Mouse (Mus musculus): ENCODE measurements around the gene Mrps33.

The Mrps33 gene

DNA sequence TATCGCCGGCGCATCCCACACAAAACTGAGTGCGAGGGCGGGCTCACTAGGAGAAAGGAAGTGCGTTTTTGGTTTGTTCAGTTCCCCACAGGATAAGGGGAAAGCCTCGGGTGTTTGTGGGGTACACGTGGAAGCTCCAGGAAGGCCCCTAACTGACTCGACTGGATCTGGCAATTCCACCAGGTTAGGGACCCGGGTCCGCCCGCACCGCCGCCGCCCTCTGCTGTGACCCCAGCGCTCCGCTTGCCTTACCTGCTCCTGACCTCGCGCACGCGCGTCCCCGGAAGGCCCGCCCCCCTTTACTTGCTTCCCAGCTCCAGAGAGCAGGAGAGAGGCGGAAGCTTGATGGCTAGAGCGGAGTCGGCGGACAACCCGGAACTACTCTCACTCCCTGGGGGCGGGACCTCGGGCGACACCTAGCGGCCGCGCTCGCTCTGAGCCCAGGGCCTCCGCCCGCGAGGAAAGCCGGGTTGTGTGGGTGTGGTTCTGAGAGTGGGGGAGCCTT lies at the start of gene Mrps33:
TSS of gene Mrps33 (minus strand) at position 377 of the 505 bp plus-strand sequence.
- peak; percentile 97 for DNase-seq

DNA sequence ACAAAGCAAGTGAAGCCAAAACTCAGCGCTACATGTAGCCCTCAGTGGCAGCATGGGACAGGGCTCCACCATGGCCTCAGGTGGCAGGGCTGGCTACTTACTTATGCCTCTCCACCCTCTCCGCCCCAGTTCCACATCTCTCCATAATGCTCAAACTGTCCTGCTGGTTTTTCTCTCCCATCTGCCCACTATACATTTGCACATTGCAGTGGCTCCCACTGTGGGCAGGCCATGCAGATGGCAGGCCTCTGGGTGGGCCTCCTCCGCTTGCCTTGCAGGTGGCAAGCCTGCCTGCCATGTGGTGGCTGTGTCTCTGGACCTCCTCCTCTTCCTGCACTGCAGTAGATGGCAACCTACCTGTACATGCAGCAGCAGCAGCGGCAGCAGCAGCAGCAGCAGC lies 38.9 kb upstream of the Mrps33 start:
- DNase-seq: peak; percentile 12

DNA sequence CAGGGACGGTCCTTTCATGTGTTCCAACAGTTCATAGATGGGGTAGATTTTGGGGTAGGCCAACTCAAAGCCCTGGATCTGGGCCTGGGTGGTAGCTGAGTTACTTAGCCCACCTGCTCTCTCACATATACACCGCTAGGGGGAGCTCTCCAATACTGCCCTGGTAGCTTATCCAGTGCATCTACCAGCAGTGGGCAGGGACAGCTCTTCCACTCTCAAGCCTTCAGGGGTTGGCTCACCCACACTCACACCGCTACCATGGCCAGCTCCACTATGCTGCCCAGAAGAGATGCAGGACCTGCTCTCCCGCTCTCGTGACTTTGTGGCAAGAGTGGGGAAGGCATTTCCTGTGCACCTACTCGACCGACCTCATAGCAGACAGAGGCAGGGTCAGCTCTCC lies 38.0 kb upstream of the Mrps33 start:
- no peak for DNase-seq

DNA sequence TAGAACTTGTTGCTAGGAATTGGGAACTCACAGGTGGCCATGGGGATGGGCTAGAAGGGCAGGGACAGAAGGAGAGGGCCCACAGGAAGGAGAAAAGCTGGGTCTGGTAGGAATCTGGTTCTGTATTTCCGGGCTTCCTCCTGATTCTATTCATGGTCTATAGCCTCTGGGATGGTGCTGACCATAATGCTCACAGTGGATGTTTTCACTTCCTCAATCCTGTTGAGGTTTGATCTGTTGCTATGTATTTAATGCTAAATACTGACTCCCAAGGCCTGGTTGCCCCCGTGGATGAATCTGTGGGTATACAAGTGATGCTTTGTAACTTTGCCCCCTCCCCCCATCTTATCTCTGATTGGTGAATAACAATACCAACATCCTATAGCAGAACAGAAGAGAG lies 36.8 kb upstream of the Mrps33 start:
- DNase-seq: no peak

DNA sequence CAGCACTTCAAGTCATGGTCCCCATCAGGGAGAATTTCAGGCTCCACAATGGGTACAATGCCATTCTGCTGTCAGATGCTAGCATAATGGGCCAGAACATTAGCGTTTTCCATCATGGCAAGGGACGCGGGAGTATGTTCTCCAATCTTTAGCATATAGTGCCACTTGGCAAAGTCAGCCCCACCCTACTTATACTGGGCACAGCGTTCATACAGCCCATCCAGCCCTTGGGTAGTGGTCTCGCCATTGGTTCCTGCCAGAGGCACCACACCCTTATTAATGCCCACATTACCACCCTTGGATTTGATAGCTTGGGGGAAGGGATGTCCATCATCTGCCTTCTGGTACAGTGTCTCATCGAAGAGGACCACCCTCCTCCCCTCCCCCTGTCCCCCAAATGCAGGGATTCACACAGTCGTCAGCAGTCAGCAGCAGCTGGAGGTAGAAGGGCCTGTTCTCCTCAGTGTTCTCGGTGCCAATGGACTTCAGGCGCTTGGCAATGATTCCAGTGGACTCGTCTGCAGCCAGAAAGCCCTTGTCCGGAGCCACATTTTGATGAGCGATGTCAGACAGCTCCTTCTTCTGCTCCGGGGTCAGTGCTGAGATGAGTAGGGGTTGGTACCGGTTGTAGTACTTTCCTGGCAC lies 33.0 kb upstream of the Mrps33 start:
- DNase-seq: no peak

DNA sequence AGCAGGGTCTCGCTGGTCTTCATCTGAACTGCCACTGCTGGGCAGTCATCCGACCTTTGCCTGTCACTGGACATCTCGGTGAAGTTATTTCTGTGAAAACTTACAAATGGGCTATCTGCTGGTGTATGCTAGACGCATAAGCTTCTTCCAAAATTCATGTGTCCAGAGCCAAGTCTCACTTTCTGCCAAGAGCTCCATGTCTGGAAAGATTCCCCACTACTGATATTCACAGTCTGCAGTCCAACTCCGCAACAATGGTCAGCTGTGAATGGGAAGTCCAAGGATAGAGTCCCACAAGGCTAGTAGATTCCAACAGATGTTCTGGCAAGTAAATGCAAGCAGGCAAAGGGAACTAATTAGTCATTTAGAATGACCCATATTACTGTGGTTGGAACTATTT lies 17.9 kb upstream of the Mrps33 start:
- DNase-seq: no peak

DNA sequence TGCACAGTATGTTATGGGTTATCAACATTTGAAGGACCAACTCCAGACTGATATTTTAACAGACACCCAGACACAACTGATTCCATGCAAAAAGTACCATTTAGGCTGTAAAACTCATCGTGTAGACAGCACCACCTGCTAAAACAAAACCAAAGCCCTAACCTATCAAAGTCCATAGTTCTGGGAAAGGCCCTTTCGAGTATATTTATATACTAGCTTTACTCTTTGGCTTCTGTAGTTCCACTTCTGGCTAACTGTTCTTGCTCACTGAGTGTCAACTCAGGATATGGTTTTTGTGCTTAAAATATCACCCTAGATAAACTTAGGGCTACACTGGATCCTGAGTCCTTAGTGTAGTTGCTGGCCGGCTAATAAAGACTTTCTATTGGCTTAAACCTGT lies 10.5 kb upstream of the Mrps33 start:
- DNase-seq: no peak

DNA sequence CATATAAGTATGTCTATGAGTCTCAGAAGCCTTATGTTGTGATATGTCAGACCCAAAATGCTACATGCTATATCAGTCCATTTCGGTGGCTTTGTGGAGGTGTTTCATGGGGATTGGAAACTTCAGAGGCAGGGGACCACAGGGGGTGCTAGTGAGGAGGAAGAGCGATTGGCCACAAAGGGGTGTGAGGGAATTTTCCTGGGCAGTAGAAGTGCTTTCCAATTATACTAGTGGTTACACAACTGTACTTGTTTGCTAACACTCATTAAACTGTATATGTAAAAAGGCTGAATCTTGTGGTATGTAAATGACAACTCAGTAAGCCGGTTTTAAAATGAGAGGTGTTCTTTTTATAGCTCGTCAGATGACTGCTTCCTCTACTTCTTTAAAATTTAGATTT lies 8.1 kb upstream of the Mrps33 start:
- DNase-seq: no peak

DNA sequence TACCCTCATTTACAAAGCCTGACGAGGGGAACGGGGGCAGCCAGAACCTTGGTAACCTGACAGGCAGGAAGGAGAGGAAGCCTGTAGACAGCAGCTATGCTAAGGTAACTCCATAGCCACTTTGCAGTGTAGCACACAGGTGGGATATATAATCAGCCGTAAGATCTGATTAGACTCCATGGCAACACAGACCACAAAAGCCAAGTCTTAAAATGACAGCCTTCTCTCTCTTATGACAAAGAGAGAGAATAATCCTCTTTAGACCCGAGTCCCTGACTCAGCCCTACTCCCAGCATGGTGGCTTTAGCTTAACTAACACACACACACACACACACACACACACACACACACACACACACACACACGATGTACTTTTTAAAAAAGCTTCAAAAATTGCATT lies 2.3 kb downstream of the Mrps33 start:
- no peak for DNase-seq

DNA sequence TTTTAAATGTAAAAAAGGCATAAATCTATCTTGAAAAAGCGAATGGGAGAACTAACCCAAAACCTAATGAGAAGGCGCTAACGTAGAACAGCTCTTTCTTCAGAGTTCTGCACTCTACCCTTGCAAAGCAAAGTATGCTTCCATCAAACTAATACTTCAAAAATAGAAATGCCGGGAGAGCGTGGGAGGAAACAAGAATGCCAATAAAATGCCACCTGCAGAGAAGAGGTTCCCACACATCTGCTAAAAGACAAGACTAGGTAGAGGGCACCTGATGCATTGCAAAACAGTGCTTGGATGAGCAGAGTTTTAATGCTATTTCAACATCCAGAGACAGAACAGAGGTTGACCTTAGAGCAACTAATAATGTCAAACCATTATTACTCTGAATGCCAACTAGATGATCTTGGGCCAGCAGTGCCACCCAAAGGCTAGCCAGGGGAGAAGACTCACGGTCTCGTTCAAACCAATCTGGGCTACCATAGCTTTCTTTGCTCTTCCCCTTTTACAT lies 3.7 kb downstream of the Mrps33 start:
- DNase-seq: no peak

DNA sequence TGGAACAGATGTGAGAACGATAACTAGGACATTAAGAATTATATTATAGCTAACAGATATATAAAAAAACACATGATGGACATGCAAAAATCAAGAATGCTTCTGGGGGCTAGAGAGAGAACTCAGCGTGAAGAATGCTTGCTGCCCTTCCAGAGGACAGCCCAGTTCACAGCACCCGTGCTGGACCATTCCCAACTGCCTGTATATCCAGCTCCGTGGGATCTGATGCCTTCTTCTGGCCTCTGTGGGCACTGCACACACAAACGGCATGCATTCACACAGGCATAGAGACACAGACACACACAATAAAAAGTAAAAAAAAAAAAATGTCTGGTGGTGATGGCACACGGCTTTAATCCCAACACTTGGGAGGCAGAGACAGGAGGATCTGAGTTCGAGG lies 4.5 kb downstream of the Mrps33 start:
- DNase-seq: no peak

DNA sequence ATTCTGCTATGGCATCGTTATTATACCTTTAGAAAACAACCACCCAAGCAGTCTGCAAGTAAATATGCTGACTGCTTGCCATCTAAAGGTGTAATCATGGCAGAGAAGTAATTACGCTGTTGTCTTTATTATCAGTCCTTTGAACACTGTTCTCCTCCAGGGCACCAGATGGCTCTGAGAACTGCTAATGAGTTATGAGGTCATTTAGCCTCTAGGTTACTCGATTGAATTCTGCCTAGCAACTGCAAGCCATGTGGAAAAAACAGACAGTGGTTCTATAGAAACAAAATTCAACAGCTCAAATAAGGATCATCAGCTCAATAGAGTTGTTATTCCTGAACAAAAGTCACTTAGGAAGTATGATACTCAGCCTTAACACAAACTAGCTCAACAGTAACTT lies 4.9 kb downstream of the Mrps33 start:
- DNase-seq: no peak

DNA sequence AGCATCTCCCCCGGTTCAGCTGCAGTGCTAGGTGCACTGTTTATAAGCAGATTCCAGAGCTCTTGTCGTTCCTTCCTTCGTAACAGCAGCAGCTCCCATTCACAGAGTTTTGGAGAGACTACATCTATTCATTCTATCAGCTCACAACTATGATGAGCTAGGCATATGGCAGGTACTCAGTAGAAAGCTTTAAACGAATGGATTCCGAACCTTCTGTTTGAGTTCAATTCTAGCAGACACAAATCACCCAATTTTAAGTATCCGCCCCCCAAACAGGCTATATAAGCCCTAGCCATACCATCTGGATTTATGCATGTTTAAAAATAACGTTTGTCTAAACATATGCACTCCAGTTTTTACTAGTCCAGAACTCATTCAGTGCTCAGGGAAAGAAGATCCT lies 9.8 kb downstream of the Mrps33 start:
- no peak for DNase-seq

DNA sequence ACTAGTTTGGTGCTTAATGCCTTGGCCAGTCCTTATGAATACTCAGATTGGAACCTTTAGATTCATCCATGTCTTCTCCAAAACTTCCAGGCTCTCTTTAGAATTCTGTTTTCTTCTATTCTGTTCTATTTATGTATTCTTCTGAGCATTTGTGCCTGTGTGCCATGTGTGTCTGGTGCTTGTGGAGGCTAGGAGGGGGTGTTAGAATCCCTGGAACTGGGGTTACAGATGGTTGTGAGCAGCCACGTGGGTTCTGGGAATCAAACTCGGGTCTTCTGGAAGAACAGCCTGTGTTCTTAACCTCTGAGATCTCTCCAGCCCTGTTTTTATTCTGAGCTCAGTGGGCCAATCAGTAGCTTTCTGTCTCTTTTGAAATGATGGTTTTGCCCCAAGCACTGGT lies 13.7 kb downstream of the Mrps33 start:
- DNase-seq: no peak

DNA sequence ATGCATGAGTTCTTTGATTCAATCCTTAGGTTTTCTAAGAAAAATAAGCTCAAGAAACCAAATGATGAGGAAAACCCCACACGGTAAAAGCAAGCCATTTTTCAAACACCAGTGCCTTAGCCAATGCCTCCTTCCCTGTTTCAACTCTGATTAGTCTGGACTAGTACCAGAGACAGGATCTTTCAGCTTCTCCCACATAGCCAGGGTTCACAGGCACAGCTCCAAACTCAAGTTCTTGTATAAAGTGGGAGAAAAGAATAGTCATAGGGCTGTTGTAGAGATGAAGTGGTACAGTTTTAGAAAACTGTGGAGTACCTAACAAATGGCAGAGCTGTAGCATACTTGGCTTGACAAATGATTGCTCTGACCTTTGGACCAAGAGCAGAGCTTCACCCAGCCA lies 14.6 kb downstream of the Mrps33 start:
- no peak for DNase-seq

DNA sequence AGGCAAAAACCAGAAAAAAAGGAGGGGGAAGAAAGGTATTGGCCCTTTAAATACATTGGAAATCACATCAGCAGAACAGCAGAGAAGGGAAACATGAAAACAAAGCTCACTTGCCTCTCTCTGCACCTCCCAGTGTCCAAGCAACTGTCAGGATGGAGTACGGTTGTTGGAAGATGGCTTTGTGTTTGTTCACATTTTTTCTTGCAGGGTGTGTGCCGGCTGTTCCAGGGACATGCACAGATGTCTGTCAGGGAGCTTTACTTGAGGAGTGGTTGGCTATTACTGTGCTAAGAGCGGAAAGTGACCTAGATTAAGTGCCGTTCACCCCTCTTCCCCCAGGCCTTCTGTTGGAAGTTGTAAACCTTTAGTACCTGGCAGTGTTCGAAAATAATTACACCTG lies 19.0 kb downstream of the Mrps33 start:
- no peak for DNase-seq

DNA sequence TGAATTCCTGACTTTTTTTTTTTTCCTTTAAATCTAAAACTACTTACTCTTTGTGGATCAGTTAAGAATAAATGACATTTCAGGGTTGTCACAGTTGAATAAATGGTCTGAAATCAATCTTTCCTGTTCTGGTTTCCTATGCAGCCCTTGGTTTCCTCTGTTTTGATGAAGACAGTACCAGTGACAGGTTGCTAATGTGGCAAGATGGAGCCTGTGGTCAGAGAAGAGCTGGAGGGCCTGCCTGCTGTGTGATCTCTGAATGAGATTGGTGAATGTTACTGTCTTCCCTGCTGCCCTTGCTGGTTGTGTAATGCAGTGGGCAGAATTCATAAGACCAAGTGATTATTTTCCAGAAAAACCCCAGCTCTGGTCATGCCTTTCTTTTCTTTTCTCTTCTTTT lies 22.4 kb downstream of the Mrps33 start:
- DNase-seq: no peak

DNA sequence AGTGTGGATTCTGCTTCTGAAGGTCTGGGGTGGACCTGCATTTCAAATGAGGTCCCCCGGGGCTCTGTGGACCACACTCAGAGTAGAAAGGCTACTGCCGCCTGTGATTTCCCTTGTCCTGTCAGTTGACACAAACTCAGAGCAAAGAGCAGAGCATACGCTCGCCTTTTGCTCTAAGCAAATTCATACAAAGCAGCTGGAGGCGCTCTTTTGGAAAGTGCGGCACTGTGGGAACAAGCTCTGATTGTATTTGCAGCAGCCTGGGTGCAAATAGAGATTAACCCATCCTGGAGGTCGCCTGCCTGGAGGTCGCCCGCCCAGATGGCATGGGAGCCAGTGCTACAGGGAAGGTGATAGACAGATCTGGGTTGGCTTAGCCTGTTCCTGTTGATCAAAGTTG lies 23.0 kb downstream of the Mrps33 start:
- DNase-seq: no peak

DNA sequence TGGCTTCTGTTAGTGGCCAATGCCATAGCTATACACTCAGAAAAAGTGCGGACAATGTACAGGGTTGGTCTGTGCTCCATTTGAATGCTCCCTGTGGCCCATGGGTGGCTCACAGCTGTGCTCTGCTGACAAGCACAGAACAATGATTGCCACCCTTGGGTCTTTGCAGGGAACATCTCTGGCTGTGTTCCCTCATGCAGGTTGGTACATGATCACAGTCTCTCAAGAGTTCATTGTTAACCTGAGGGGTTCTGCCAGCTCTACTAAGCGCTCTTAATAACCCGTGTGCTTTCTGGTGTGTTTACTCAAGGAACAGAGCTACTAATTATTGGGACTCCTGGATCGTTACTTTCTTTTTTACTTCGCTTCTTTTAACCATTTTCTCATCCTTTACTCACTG lies 24.8 kb downstream of the Mrps33 start:
- DNase-seq: no peak

DNA sequence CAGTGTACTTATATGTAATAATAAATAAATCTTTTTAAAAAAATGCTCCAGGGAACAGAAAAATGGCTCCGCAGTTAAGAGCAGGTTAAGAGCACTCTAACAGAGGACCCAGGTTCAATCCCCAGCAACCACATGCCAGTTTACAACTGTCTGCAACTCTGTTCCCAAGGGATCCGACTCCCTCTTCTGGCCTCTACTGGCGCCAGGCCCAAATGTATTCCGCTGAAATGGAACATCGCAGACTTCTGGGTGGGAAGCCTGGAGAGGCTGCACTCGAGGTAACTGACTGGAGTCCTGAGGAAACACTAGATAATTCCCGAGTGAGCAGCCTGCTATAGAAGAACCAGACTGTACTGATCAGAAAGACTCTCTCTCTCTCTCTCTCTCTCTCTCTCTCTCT lies 27.3 kb downstream of the Mrps33 start:
- no peak for DNase-seq

DNA sequence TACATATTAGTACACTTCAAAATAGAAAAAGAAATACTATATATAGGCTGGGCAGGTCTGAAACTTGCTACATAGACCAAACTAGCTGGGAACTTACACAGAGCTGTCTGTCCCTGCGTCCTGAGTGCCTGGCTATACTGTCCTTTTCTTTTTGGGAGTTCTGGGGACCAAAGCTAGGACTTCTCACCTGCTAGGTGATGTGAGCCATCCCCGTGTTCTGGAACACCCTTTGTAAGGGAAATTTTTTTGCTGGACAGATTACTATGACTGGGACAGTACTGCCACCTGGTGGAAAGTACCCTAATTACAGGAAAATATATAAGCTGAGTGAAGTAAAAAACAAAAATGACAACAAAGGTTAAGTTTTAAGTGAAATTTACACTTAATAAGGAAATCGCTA lies 28.2 kb downstream of the Mrps33 start:
- DNase-seq: no peak

DNA sequence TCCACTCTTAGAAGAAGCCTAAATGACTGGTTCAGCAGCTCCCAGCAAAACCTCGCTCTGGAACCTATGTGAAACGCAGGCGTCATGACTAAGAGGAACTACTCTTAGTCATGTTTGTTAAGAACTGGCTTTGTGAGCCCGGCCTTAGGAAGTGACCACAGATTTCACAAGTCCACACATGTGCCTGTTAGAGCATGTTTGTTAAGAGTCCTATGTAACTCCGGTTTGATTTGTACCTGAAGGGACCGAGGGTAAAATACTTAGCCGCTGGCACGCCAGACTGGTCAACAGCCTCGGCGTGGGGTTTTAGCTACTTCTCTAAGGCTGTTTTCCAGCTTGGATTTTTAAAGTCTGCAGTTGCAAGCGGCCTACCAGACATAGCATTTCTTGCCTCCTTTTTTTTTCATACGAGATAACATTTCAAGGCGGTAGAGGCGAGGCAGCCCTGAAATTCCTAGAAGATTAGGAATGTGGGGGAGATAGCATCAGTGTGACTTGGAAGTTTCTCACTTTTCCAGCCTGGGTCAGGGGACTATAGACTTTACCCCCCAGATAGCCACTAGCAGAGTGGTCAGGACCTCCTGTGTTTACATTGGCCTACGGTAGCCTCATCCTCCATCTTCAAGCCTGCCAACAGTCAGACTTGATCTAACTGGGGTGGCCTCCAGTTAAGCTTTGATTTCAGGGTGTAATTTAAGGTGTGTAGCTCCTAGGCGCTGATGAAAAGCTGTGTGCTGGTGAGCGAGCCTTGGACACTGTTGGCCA lies 28.8 kb downstream of the Mrps33 start:
- no peak for DNase-seq

DNA sequence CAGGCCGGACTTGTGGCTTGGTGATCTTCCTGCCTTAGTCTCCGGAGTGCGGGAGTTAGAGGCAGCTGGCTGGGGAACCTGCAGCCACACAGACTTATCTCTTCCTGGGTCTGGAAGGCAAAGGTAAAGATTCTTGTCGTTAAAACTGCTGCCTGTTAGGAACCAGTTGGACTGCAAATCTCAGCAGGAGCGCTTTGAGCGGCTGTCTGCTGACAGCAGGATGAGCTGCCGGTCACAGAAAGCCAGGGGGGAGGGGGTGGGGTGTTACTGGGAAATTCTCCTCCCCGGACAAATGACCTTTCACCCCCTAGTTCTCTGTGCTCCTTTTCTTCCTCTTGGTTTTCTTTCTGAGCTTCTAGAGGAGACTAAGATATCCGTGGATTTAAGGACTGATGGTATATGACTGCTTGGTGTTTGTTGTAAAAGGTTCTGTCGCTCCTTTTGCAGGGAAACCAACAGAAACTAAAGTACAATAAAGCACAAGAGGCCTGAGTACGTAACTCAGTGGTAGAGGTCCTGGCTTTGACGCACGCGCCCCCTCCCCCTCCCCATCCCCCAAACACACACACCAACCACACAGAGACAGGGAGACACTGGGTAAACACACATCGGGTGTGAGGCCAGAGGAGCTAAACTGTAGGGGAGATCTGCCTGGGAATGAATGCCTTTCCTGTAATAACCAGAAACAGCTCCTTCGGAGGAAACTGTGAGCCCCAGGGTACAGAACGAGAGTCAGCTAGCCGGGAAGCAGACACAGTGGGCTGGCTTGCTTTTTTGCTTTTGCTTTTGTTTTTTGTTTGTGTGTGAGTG lies 29.7 kb downstream of the Mrps33 start:
- no peak for DNase-seq

DNA sequence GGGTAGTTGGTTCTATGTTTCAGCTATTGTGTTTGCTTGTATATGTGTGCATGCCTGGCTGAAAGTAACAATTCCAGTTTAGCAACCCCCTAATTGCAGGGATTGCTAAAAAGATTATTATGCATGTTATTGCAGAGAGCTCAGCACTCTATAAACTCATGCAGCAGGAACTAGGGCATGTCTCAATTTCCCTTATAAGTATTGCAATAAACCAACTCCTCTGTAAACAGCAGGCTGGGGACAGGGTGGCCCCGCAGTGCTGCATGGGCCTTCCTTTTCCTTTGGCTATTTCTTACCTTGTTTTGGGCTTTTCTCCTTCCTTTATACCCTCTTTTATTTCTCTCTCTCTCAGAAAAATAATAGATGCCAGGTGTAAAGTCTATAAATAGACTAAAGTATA lies 32.3 kb downstream of the Mrps33 start:
- DNase-seq: no peak
